Mouse (Mus musculus) kidney, embryonic 16.5 days (tissue): ENCODE measurements at regions not wholly inside any gene's neighbourhood (a gene's known extent, or its start where the extent isn't known, plus 50 kb on each side); places are given as distances from the start of the nearest gene placed in this dataset.

Experiments used
- ATAC-seq: fragments of 200-750 bp; cut with Nextera tagmentation; 2 replicates; pipeline ENCODE4 v1.8.0; 2017; ENCODE audit warnings: moderate TSS enrichment; ENCODE audit not compliant: low FRiP score, low TSS enrichment
- H3K27ac ChIP-seq: fragments of 300-500 bp; sonication (generic); 2 replicates; pipeline ENCODE4 v1.5.1; 2014; ENCODE audit warnings: low read length
- H3K27me3 ChIP-seq: fragments of 300-500 bp; sonication (generic); 2 replicates; pipeline ENCODE4 v1.6.1; 2014; ENCODE audit warnings: low read length, control low read depth, mixed read lengths; ENCODE audit not compliant: insufficient read depth
- H3K36me3 ChIP-seq: fragments of 300-500 bp; sonication (generic); 2 replicates; pipeline ENCODE4 v1.6.1; 2014; ENCODE audit warnings: low read length, control low read depth, mixed read lengths; ENCODE audit not compliant: insufficient read depth
- H3K4me1 ChIP-seq: fragments of 300-500 bp; sonication (generic); 2 replicates; pipeline ENCODE4 v1.6.1; 2014; ENCODE audit warnings: low read length, control low read depth, mixed read lengths; ENCODE audit not compliant: insufficient read depth
- H3K4me2 ChIP-seq: fragments of 300-500 bp; sonication (generic); replicated peaks from 2 replicates; pipeline ENCODE4 v1.6.1; 2014; ENCODE audit warnings: low read depth, low read length
- H3K4me3 ChIP-seq: fragments of 300-500 bp; sonication (generic); 2 replicates; pipeline ENCODE4 v1.5.1; 2014; ENCODE audit warnings: mild to moderate bottlenecking, low read length
- H3K9ac ChIP-seq: fragments of 300-500 bp; sonication (generic); replicated peaks from 2 replicates; pipeline ENCODE4 v1.6.1; 2014; ENCODE audit warnings: low read length
- H3K9me3 ChIP-seq: fragments of 300-500 bp; sonication (generic); 2 replicates; pipeline ENCODE4 v1.6.1; 2016; ENCODE audit warnings: low read length, control low read depth
- WGBS: fragments of 180-500 bp; shearing (Covaris S2); extraction: QIAGEN DNeasy Blood & Tissue Kit; methylation state at CpG from one replicate; pipeline ENCODE4 v1.1.7; 2014; 5-methylcytosine and 5-hydroxymethylcytosine counted together

- Histone ChIP-seq H3K27ac (no peak overlapping the region), H3K27me3 (no peaks in the 10 kb centered on the region), H3K36me3 (no peaks in the 10 kb centered on the region), H3K9me3 (no peaks in the 10 kb centered on the region), H3K4me2 (no peak overlapping the region), H3K4me1 (no peaks in the 10 kb centered on the region), H3K9ac (no peak overlapping the region), H3K4me3 (no peak overlapping the region)
- ATAC-seq, result no peak
- 77% methylated on average over 4 of the region's 4 CpGs for WGBS
Measured at GRCm38 (mm10) chr15:4206371-4206770, 168.9 kb upstream of the Plcxd3 start.

- H3K4me3 ChIP-seq, result no peak overlapping the region
- 81% methylated on average over 3 of the region's 3 CpGs for WGBS
- H3K4me1 ChIP-seq, result no peaks in the 10 kb centered on the region
- no peaks in the 10 kb centered on the region for H3K36me3 ChIP-seq
- ATAC-seq, result no peak
- no peak overlapping the region for H3K4me2 ChIP-seq
- no peak overlapping the region for H3K27ac ChIP-seq
- no peaks in the 10 kb centered on the region for H3K27me3 ChIP-seq
- no peak overlapping the region for H3K9ac ChIP-seq
- H3K9me3 ChIP-seq, result no peaks in the 10 kb centered on the region
Measured at GRCm38 (mm10) chr15:4213371-4213770, 161.9 kb upstream of the Plcxd3 start.

GRCm38 (mm10) chr15:4219102-4219501, 156.2 kb upstream of the Plcxd3 start:
- Histone ChIP-seq H3K4me3 (no peak overlapping the region), H3K4me2 (no peak overlapping the region), H3K36me3 (no peaks in the 10 kb centered on the region), H3K4me1 (no peaks in the 10 kb centered on the region), H3K9me3 (no peaks in the 10 kb centered on the region), H3K27me3 (no peaks in the 10 kb centered on the region), H3K9ac (no peak overlapping the region), H3K27ac (no peak overlapping the region)
- no peak for ATAC-seq
- 91% methylated on average over 4 of the region's 4 CpGs for WGBS

- ATAC-seq, result peak; percentile 70; the same call in 1 of the 2 replicates
- no peak overlapping the region for H3K4me2 ChIP-seq
- 16% methylated on average over 6 of the region's 6 CpGs for WGBS
- H3K4me1 ChIP-seq, result peaks cover 2% of the 10 kb centered on the region; the same call in 1 of the 2 replicates
- no peaks in the 10 kb centered on the region for H3K27me3 ChIP-seq
- no peak overlapping the region for H3K9ac ChIP-seq
- no peaks in the 10 kb centered on the region for H3K9me3 ChIP-seq
- no peaks in the 10 kb centered on the region for H3K36me3 ChIP-seq
- H3K4me3 ChIP-seq, result no peak overlapping the region
- no peak overlapping the region for H3K27ac ChIP-seq
Measured at GRCm38 (mm10) chr15:4228055-4228454, 147.2 kb upstream of the Plcxd3 start.

- H3K9ac ChIP-seq, result no peak overlapping the region
- H3K4me3 ChIP-seq, result no peak overlapping the region
- H3K4me1 ChIP-seq, result no peaks in the 10 kb centered on the region
- ATAC-seq, result no peak
- H3K27ac ChIP-seq, result no peak overlapping the region
- no peaks in the 10 kb centered on the region for H3K9me3 ChIP-seq
- no peak overlapping the region for H3K4me2 ChIP-seq
- WGBS, result 76% methylated on average over 2 of the region's 2 CpGs
- H3K36me3 ChIP-seq, result no peaks in the 10 kb centered on the region
- no peaks in the 10 kb centered on the region for H3K27me3 ChIP-seq
Measured at GRCm38 (mm10) chr15:4240649-4241048, 134.6 kb upstream of the Plcxd3 start.

GRCm38 (mm10) chr15:4247637-4248136, 127.6 kb upstream of the Plcxd3 start:
- Histone ChIP-seq H3K4me3 (no peak overlapping the region), H3K9me3 (no peaks in the 10 kb centered on the region), H3K36me3 (no peaks in the 10 kb centered on the region), H3K4me1 (no peaks in the 10 kb centered on the region), H3K4me2 (no peak overlapping the region), H3K27ac (no peak overlapping the region), H3K27me3 (no peaks in the 10 kb centered on the region), H3K9ac (no peak overlapping the region)
- no peak for ATAC-seq
- WGBS, result 90% methylated on average over 1 of the region's 1 CpGs

- Histone ChIP-seq H3K4me1 (no peaks in the 10 kb centered on the region), H3K4me3 (no peak overlapping the region), H3K9me3 (no peaks in the 10 kb centered on the region), H3K36me3 (no peaks in the 10 kb centered on the region), H3K27me3 (no peaks in the 10 kb centered on the region), H3K9ac (no peak overlapping the region), H3K27ac (no peak overlapping the region), H3K4me2 (no peak overlapping the region)
- WGBS, result 86% methylated on average over 4 of the region's 4 CpGs
- ATAC-seq, result no peak
Measured at GRCm38 (mm10) chr15:4264601-4265000, 110.7 kb upstream of the Plcxd3 start.

- no peak for ATAC-seq
- no peaks in the 10 kb centered on the region for H3K4me1 ChIP-seq
- no peak overlapping the region for H3K4me3 ChIP-seq
- 94% methylated on average over 2 of the region's 2 CpGs for WGBS
- no peak overlapping the region for H3K4me2 ChIP-seq
- H3K9me3 ChIP-seq, result no peaks in the 10 kb centered on the region
- no peaks in the 10 kb centered on the region for H3K36me3 ChIP-seq
- H3K27ac ChIP-seq, result no peak overlapping the region
- no peak overlapping the region for H3K9ac ChIP-seq
- H3K27me3 ChIP-seq, result no peaks in the 10 kb centered on the region
Measured at GRCm38 (mm10) chr15:4269835-4270234, 105.5 kb upstream of the Plcxd3 start.

GRCm38 (mm10) chr15:4277011-4277410, 98.3 kb upstream of the Plcxd3 start:
- ATAC-seq, result no peak
- Histone ChIP-seq H3K4me2 (no peak overlapping the region), H3K4me3 (no peak overlapping the region)

GRCm38 (mm10) chr15:4307498-4307897, 67.8 kb upstream of the Plcxd3 start:
- no peak for ATAC-seq
- no peak overlapping the region for H3K4me3 ChIP-seq
- no peak overlapping the region for H3K4me2 ChIP-seq
- whole genome bisulfite sequencing, result 78% methylated on average over 2 of the region's 2 CpGs
- no peaks in the 10 kb centered on the region for H3K9me3 ChIP-seq
- H3K4me1 ChIP-seq, result no peaks in the 10 kb centered on the region
- H3K27me3 ChIP-seq, result no peaks in the 10 kb centered on the region
- no peak overlapping the region for H3K9ac ChIP-seq
- no peaks in the 10 kb centered on the region for H3K36me3 ChIP-seq
- no peak overlapping the region for H3K27ac ChIP-seq

More at GRCm38 (mm10) chr15:4277011-4277410, 98.3 kb upstream of the Plcxd3 start:
- 74% methylated on average over 2 of the region's 2 CpGs for WGBS
- H3K27ac ChIP-seq, result no peak overlapping the region
- H3K4me1 ChIP-seq, result no peaks in the 10 kb centered on the region
- H3K27me3 ChIP-seq, result no peaks in the 10 kb centered on the region
- H3K9me3 ChIP-seq, result no peaks in the 10 kb centered on the region
- no peak overlapping the region for H3K9ac ChIP-seq
- H3K36me3 ChIP-seq, result no peaks in the 10 kb centered on the region
